Mouse (Mus musculus) limb, embryonic 10.5 days (tissue): ENCODE measurements at regions not wholly inside any gene's neighbourhood (a gene's known extent, or its start where the extent isn't known, plus 50 kb on each side); places are given as distances from the start of the nearest gene placed in this dataset.
A peak's percentile ranks its signal among the peaks of the same experiment; 100 is the strongest.

Experiments used
- DNase-seq: peaks from one replicate; pipeline ENCODE4 v3.0.0-alpha.2; 2017; ENCODE audit warnings: low spot score
- H3K27ac ChIP-seq: fragments of 300-500 bp; sonication (generic); 2 replicates; pipeline ENCODE4 v1.5.1; 2016; ENCODE audit warnings: mild to moderate bottlenecking
- H3K27me3 ChIP-seq: fragments of 300-500 bp; sonication (generic); 2 replicates; pipeline ENCODE4 v1.6.1; 2016; ENCODE audit warnings: low read depth, mild to moderate bottlenecking; ENCODE audit not compliant: poor library complexity, severe bottlenecking
- H3K36me3 ChIP-seq: fragments of 300-500 bp; sonication (generic); 2 replicates; pipeline ENCODE4 v1.6.1; 2016; ENCODE audit warnings: mild to moderate bottlenecking, moderate library complexity
- H3K4me1 ChIP-seq: fragments of 300-500 bp; sonication (generic); 2 replicates; pipeline ENCODE4 v1.6.1; 2016
- H3K4me3 ChIP-seq: fragments of 300-500 bp; sonication (generic); 2 replicates; pipeline ENCODE4 v1.5.1; 2016; ENCODE audit warnings: mild to moderate bottlenecking, moderate library complexity
- H3K9me3 ChIP-seq: fragments of 300-500 bp; sonication (generic); replicated peaks from 2 replicates; pipeline ENCODE4 v1.6.1; 2016; ENCODE audit warnings: mild to moderate bottlenecking
- WGBS: fragments of 180-500 bp; shearing (Covaris S2); methylation state at CpG from one replicate; pipeline ENCODE4 v1.1.7; 2016; 5-methylcytosine and 5-hydroxymethylcytosine counted together

DNA sequence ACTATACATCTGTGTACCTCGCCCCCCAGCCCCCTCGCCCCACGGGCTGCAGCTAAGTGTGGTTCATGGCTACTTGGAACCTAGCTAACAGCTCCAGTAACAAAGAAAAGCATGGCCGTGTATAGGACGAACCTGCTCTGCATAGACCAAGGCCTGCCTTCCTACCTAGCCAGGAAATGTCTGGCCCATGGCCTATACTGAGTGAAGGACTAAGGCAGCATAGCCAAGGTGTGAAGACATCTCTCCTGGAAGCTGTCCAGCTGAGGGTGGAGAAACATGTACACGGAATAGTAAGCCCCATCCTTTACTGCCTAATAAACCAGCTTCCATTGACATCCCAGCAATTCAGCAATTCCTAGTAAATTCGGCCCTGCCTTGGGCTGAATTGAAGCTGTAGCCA lies 183.6 kb upstream of the Tbc1d5 start:
- DNase-seq: no peak
- 89% methylated on average over 7 of the region's 7 CpGs for WGBS

GRCm38 (mm10) chr17:51362271-51362670 lies 183.1 kb upstream of the Tbc1d5 start:
- Histone ChIP-seq H3K4me3 (no peak overlapping the region), H3K36me3 (no peaks in the 10 kb centered on the region), H3K9me3 (no peaks in the 10 kb centered on the region), H3K27me3 (no peaks in the 10 kb centered on the region), H3K27ac (no peak overlapping the region), H3K4me1 (no peaks in the 10 kb centered on the region)
- no peak for DNase-seq
- 95% methylated on average over 12 of the region's 12 CpGs for WGBS

More for the DNA sequence above, 183.6 kb upstream of the Tbc1d5 start:
- Histone ChIP-seq H3K27me3 (no peaks in the 10 kb centered on the region), H3K9me3 (no peaks in the 10 kb centered on the region), H3K27ac (no peak overlapping the region), H3K4me3 (no peak overlapping the region), H3K36me3 (no peaks in the 10 kb centered on the region), H3K4me1 (no peaks in the 10 kb centered on the region)

GRCm38 (mm10) chr17:51358362-51358739 lies 179.2 kb upstream of the Tbc1d5 start:
- 71% methylated on average over 4 of the region's 4 CpGs for WGBS
- Histone ChIP-seq H3K4me1 (no peaks in the 10 kb centered on the region), H3K4me3 (no peak overlapping the region), H3K9me3 (no peaks in the 10 kb centered on the region), H3K27me3 (no peaks in the 10 kb centered on the region), H3K36me3 (no peaks in the 10 kb centered on the region), H3K27ac (no peak overlapping the region)
- DNase-seq: no peak

- Histone ChIP-seq H3K4me3 (no peak overlapping the region), H3K27ac (no peak overlapping the region), H3K36me3 (no peaks in the 10 kb centered on the region), H3K27me3 (no peaks in the 10 kb centered on the region), H3K4me1 (no peaks in the 10 kb centered on the region), H3K9me3 (no peaks in the 10 kb centered on the region)
- no peak for DNase-seq
- WGBS: 76% methylated on average over 5 of the region's 5 CpGs
Measured at GRCm38 (mm10) chr17:51357690-51358361, 178.7 kb upstream of the Tbc1d5 start.

DNA sequence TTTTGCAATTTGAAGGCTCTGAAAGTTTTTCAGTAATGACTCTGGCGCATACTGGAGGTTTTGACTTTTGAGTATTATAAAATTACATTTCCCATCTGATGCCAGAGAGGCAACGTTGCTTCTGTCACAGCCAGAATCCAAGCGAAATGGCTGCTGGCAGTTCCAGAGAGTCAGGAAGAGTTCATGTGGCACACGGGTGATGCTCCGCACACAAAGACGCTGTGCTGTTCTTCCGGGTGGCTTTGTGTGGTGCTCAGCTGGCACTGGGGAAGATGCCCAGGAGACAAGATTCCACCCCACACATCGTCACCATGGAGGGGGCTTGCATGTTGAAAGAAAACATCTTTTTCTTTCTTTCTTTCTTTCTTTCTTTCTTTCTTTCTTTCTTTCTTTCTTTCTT lies 177.3 kb upstream of the Tbc1d5 start:
- no peaks in the 10 kb centered on the region for H3K4me1 ChIP-seq
- H3K27ac ChIP-seq: no peak overlapping the region
- no peak for DNase-seq
- no peaks in the 10 kb centered on the region for H3K27me3 ChIP-seq
- no peaks in the 10 kb centered on the region for H3K9me3 ChIP-seq
- WGBS: 88% methylated on average over 8 of the region's 8 CpGs
- no peak overlapping the region for H3K4me3 ChIP-seq
- no peaks in the 10 kb centered on the region for H3K36me3 ChIP-seq

DNA sequence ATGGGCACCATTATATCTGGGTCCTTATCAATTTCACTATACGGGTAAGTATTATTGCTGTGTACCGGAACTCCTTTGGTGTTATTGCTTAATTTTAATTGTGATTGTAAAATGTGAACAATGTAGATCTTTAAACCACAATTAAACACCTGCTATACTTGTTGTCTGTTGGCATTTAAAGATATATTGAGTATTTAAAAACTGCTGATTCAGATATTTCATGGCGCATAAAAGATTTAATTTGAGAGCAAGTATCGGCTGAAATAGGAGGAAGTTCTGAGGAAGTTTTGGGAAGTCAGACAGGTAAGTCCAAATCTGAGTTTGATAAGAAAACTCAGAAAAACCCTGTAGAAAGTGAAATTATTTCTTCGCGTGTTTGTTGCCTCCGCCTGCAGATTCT lies 142.7 kb upstream of the Tbc1d5 start:
- no peaks in the 10 kb centered on the region for H3K36me3 ChIP-seq
- WGBS: 87% methylated on average over 7 of the region's 7 CpGs
- H3K27me3 ChIP-seq: no peaks in the 10 kb centered on the region
- no peaks in the 10 kb centered on the region for H3K9me3 ChIP-seq
- DNase-seq: no peak
- no peaks in the 10 kb centered on the region for H3K4me1 ChIP-seq
- no peak overlapping the region for H3K27ac ChIP-seq
- H3K4me3 ChIP-seq: no peak overlapping the region

DNA sequence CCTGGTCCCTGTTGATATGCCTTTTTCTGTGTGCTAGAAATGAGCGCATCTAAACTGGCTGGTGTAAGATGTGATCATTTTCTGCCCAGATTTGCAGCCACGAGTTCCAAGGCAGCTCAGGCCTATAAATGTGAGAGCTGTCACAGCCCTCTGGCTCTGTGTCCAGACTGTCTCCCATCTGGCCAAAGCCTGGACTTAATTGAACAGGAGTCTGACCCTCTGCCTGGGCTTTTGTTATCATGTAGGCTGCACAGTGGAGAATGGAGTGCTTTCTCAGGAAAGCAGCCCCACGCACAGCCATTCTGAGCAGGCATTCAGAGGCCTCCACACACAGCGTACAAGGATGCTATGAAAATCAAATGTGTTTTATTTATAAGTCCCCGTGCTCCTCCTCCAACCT lies 141.9 kb upstream of the Tbc1d5 start:
- 85% methylated on average over 5 of the region's 5 CpGs for WGBS
- H3K4me3 ChIP-seq: no peak overlapping the region
- DNase-seq: no peak

GRCm38 (mm10) chr17:51304964-51305363 lies 125.8 kb upstream of the Tbc1d5 start:
- Histone ChIP-seq H3K4me1 (no peaks in the 10 kb centered on the region), H3K27ac (no peak overlapping the region), H3K4me3 (no peak overlapping the region), H3K27me3 (no peaks in the 10 kb centered on the region), H3K36me3 (no peaks in the 10 kb centered on the region), H3K9me3 (no peaks in the 10 kb centered on the region)
- 49% methylated on average over 14 of the region's 14 CpGs for WGBS
- DNase-seq: no peak

More for the DNA sequence above, 141.9 kb upstream of the Tbc1d5 start:
- Histone ChIP-seq H3K36me3 (no peaks in the 10 kb centered on the region), H3K4me1 (no peaks in the 10 kb centered on the region), H3K27me3 (no peaks in the 10 kb centered on the region), H3K9me3 (no peaks in the 10 kb centered on the region), H3K27ac (no peak overlapping the region)

DNA sequence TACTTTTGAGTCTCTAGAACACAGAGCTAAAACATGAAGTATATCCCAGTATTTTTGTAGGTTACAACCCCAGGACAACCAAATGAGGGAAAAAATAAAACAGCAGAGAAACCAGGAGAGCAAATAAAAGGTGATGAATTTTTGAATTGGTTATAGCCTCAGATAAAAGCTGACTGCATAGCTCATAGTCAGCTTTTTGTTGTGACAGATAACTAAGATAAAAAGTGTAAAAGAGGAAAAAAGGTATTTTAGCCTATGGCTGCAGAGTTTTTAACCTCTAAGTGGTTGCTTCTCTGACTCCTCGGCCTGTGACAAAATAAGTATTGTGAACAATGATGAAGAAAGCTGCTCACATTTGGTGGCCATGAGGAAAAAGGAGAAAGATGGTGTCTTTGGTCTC lies 111.6 kb upstream of the Tbc1d5 start:
- 98% methylated on average over 1 of the region's 1 CpGs for WGBS
- Histone ChIP-seq H3K4me3 (no peak overlapping the region), H3K27ac (no peak overlapping the region), H3K9me3 (no peaks in the 10 kb centered on the region), H3K27me3 (no peaks in the 10 kb centered on the region), H3K4me1 (no peaks in the 10 kb centered on the region), H3K36me3 (no peaks in the 10 kb centered on the region)
- DNase-seq: no peak

- Histone ChIP-seq H3K4me3 (no peak overlapping the region), H3K9me3 (no peaks in the 10 kb centered on the region), H3K4me1 (no peaks in the 10 kb centered on the region), H3K36me3 (no peaks in the 10 kb centered on the region), H3K27me3 (no peaks in the 10 kb centered on the region), H3K27ac (no peak overlapping the region)
- peak; percentile 39 for DNase-seq
- WGBS: 88% methylated on average over 7 of the region's 7 CpGs
Measured at GRCm38 (mm10) chr17:51288751-51289150, 109.6 kb upstream of the Tbc1d5 start.

GRCm38 (mm10) chr17:51287878-51288277 lies 108.7 kb upstream of the Tbc1d5 start:
- H3K36me3 ChIP-seq: no peaks in the 10 kb centered on the region
- WGBS: 89% methylated on average over 8 of the region's 8 CpGs
- H3K9me3 ChIP-seq: no peaks in the 10 kb centered on the region

DNA sequence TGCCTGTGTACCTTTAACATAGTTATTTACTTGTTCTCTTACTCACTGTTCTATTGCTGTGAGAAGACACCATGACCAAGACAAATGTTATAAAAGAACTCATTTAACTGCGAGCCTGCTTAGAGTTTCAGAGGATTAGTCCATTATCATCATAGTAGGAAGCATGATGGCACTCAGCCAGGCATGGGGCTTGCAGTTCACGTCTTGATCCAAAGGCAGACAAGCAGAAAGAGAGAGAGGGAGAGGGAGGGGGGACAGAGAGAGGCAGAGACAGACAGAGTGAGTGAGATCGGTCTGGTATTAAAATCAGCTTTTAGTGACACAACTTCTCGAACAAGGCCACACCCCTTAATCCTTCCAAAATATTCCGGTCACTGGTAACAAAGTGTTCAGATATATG lies 106.2 kb upstream of the Tbc1d5 start:
- H3K4me1 ChIP-seq: no peaks in the 10 kb centered on the region
- no peak for DNase-seq
- H3K36me3 ChIP-seq: no peaks in the 10 kb centered on the region
- no peaks in the 10 kb centered on the region for H3K9me3 ChIP-seq
- WGBS: 88% methylated on average over 5 of the region's 5 CpGs
- no peaks in the 10 kb centered on the region for H3K27me3 ChIP-seq
- no peak overlapping the region for H3K4me3 ChIP-seq
- H3K27ac ChIP-seq: no peak overlapping the region

More at GRCm38 (mm10) chr17:51287878-51288277, 108.7 kb upstream of the Tbc1d5 start:
- Histone ChIP-seq H3K4me3 (no peak overlapping the region), H3K4me1 (no peaks in the 10 kb centered on the region), H3K27ac (no peak overlapping the region), H3K27me3 (no peaks in the 10 kb centered on the region)
- DNase-seq: no peak

DNA sequence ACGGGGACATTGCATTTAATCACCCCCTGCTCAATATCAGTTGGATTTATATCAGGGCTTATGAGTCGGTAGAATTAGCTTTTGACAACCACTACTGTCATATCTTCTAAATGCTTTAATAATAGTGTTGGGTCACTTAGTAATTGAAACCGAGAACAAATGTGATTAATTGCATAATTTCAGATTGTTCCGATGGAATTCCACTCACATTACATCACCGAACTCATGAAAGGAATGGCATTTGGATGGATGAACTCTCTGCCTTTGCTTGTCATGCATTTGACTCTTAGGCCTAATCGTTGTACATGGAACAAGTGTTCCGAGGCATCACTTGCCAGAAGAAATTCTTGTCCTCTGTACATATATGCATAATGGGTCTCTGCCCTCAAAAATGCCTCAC lies 99.6 kb upstream of the Tbc1d5 start:
- Histone ChIP-seq H3K27ac (no peak overlapping the region), H3K4me3 (no peak overlapping the region), H3K27me3 (no peaks in the 10 kb centered on the region), H3K9me3 (no peaks in the 10 kb centered on the region), H3K4me1 (no peaks in the 10 kb centered on the region), H3K36me3 (no peaks in the 10 kb centered on the region)
- no peak for DNase-seq
- WGBS: 89% methylated on average over 7 of the region's 7 CpGs

DNA sequence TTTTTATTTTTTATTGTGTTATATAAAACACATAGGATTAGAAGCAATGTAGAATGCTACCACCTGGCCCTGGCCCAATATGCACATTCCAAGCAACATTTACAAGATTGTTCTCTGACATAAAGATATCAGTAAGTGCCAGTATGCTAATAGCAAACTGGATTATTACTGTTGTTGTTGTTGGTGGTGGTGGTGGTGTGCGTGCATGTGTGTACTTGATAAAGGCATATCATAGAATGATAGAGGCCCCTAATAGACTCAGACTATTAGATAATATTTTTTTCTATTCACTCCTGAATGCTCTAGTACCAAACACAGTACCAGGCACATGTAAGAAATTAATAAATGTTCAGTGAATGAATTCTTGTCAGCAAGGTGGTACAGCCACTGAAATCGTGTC lies 98.9 kb upstream of the Tbc1d5 start:
- Histone ChIP-seq H3K4me1 (no peaks in the 10 kb centered on the region), H3K9me3 (no peaks in the 10 kb centered on the region), H3K27me3 (no peaks in the 10 kb centered on the region), H3K27ac (no peak overlapping the region), H3K4me3 (no peak overlapping the region), H3K36me3 (no peaks in the 10 kb centered on the region)
- DNase-seq: no peak
- WGBS: 92% methylated on average over 2 of the region's 2 CpGs
